Mouse (Mus musculus): ENCODE measurements around the gene Slc2a3. TPM values are rescaled to one million over a fixed set of nuclear protein-coding genes. Genes with fewer than 3 reads are reported as not detected.

Slc2a3 gene
- polyA plus RNA-seq, 1 experiment, result 12.8 TPM

DNA sequence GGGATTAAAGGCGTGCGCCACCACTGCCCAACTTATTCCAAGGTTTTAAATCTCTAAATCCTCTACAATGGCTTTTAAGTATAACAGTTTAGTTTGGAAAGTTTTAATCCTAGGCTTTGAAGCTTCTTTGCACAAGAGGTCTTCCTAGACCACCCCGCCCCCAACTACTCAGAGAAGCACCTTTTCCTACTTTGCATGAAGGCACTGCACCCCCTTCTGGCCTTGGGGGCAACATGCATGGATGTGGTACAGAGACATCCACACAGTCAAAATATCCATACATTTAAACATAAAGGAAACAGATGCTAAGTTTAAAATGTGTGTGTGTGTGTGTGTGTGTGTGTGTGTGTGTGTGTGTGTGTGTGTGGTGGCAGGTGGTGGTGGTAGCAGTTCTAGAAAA lies 16.6 kb downstream of the Slc2a3 start:
- 97% methylated on average over 3 of the region's 3 CpGs for WGBS
- no peak overlapping the region for H3K27ac ChIP-seq (ENCODE audit: control insufficient read depth, insufficient read depth, low read length)
- no peaks in the 10 kb centered on the region for H3K4me1 ChIP-seq (replicated peaks; ENCODE audit: control insufficient read depth, insufficient read depth, low read length)
- H3K36me3 ChIP-seq (ENCODE audit: control insufficient read depth, insufficient read depth, low read length), result no peaks in the 10 kb centered on the region
- TF ChIP-seq POLR2A (IDR thresholded peaks at IDR 0.05; ENCODE audit: control insufficient read depth, extremely low read depth, insufficient read depth, low read length, poor library complexity) (no peak), CTCF (IDR thresholded peaks at IDR 0.05; ENCODE audit: borderline replicate concordance, control insufficient read depth, extremely low read depth, insufficient read depth, low read length, poor library complexity) (no peak)
- DNase-seq, result peak; percentile 24
- no peaks in the 10 kb centered on the region for H3K27me3 ChIP-seq (ENCODE audit: control insufficient read depth, insufficient read depth, low read length)
- no peak overlapping the region for H3K4me3 ChIP-seq (ENCODE audit: control insufficient read depth, insufficient read depth, low read length)

DNA sequence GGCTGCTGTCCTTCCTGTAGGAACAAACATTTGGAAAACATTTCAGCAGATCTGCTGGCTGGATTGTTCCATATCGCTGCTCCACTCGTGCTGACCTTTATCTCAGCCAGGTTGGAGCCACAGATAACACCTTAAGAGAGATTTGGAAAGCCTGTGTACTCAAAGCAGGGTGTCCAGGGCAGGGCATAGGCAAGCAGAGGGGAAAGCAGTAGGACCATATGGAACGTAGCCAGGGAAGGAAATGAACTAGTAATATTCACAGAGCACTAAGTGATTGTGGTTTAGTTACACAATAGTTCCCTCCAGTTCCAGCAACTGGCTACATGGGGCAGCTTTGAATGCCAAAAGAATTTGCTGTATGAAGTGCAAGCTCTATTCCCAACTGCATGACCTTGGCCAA lies 19.3 kb downstream of the Slc2a3 start:
- no peak for DNase-seq
- no peaks in the 10 kb centered on the region for H3K27me3 ChIP-seq (ENCODE audit: control insufficient read depth, insufficient read depth, low read length)
- H3K4me1 ChIP-seq (replicated peaks; ENCODE audit: control insufficient read depth, insufficient read depth, low read length), result no peaks in the 10 kb centered on the region
- H3K27ac ChIP-seq (ENCODE audit: control insufficient read depth, insufficient read depth, low read length), result no peak overlapping the region
- TF ChIP-seq POLR2A (IDR thresholded peaks at IDR 0.05; ENCODE audit: control insufficient read depth, extremely low read depth, insufficient read depth, low read length, poor library complexity), result no peak
- no peak for TF ChIP-seq CTCF (IDR thresholded peaks at IDR 0.05; ENCODE audit: borderline replicate concordance, control insufficient read depth, extremely low read depth, insufficient read depth, low read length, poor library complexity)
- H3K36me3 ChIP-seq (ENCODE audit: control insufficient read depth, insufficient read depth, low read length), result no peaks in the 10 kb centered on the region
- 63% methylated on average over 3 of the region's 3 CpGs for WGBS
- H3K4me3 ChIP-seq (ENCODE audit: control insufficient read depth, insufficient read depth, low read length), result no peak overlapping the region

DNA sequence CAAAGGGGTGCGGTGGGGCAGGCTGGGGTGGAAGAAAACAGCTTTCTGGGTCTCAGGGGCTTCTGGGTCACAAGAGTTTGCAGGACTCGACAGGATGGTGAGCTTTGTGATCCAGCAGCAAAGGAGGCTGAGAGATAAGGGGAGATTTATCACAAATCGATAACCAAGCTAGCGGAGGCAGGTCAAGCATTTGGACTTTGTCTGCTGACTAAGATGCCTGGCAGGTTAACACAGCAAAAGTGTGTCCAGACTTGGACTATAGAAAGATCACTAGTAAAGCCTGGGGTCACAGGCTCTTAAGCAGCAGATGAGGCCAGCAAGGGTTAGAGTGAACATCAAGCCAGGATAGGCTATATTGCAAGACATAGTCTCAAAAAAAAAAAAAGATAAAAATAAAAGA lies 20.3 kb downstream of the Slc2a3 start:
- DNase-seq, result no peak
- WGBS, result 94% methylated on average over 4 of the region's 4 CpGs
- Histone ChIP-seq H3K4me1 (replicated peaks; ENCODE audit: control insufficient read depth, insufficient read depth, low read length) (no peaks in the 10 kb centered on the region), H3K4me3 (ENCODE audit: control insufficient read depth, insufficient read depth, low read length) (no peak overlapping the region), H3K36me3 (ENCODE audit: control insufficient read depth, insufficient read depth, low read length) (no peaks in the 10 kb centered on the region), H3K27me3 (ENCODE audit: control insufficient read depth, insufficient read depth, low read length) (no peaks in the 10 kb centered on the region), H3K27ac (ENCODE audit: control insufficient read depth, insufficient read depth, low read length) (no peak overlapping the region)
- TF ChIP-seq CTCF (IDR thresholded peaks at IDR 0.05; ENCODE audit: borderline replicate concordance, control insufficient read depth, extremely low read depth, insufficient read depth, low read length, poor library complexity) (no peak), POLR2A (IDR thresholded peaks at IDR 0.05; ENCODE audit: control insufficient read depth, extremely low read depth, insufficient read depth, low read length, poor library complexity) (no peak)

DNA sequence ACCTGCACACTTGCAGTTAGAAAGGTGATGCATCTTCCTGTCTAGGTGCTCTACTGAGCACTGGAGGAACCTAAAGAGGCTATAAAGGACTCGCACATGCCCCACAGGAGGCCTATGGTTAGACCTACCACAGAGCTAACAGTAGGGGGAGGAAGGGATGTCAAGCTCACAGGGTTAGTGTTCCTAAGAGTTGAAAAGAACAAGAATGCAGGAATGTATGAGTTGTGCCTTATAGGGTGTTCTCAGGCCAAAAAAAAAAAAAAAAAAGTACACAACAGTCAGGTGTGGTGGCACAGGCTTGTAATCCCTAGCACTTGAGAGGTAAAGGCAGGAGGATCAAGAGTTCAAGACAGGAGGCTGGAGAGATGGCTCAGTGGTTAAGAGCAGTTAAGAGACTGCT lies 21.5 kb downstream of the Slc2a3 start:
- TF ChIP-seq POLR2A (IDR thresholded peaks at IDR 0.05; ENCODE audit: control insufficient read depth, extremely low read depth, insufficient read depth, low read length, poor library complexity), result no peak
- no peak for TF ChIP-seq CTCF (IDR thresholded peaks at IDR 0.05; ENCODE audit: borderline replicate concordance, control insufficient read depth, extremely low read depth, insufficient read depth, low read length, poor library complexity)
- H3K4me1 ChIP-seq (replicated peaks; ENCODE audit: control insufficient read depth, insufficient read depth, low read length), result no peaks in the 10 kb centered on the region
- 89% methylated on average over 1 of the region's 1 CpGs for WGBS
- no peaks in the 10 kb centered on the region for H3K36me3 ChIP-seq (ENCODE audit: control insufficient read depth, insufficient read depth, low read length)
- no peak overlapping the region for H3K4me3 ChIP-seq (ENCODE audit: control insufficient read depth, insufficient read depth, low read length)
- no peak overlapping the region for H3K27ac ChIP-seq (ENCODE audit: control insufficient read depth, insufficient read depth, low read length)
- no peak for DNase-seq
- no peaks in the 10 kb centered on the region for H3K27me3 ChIP-seq (ENCODE audit: control insufficient read depth, insufficient read depth, low read length)

DNA sequence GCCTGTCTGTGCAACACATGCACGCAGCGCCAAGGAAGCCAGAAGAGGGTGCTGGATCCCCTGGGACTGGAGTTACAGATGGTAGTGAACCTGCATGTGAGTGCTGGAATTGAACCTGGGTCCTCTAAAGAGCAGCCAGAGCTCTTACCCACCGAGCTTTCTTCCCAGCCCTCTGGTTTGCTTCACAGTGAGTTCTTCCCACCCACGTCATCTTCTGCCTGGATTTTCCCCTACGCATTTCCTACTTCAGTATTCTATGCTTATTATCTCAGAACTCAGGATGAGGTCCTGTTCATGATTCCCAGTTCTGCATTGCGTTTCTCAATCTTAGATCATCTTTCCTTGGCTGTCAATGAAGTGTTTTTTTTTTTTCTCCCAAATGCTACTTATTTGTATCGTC lies 25.4 kb downstream of the Slc2a3 start:
- Histone ChIP-seq H3K36me3 (ENCODE audit: control insufficient read depth, insufficient read depth, low read length) (no peaks in the 10 kb centered on the region), H3K27ac (ENCODE audit: control insufficient read depth, insufficient read depth, low read length) (no peak overlapping the region), H3K27me3 (ENCODE audit: control insufficient read depth, insufficient read depth, low read length) (no peaks in the 10 kb centered on the region), H3K4me1 (replicated peaks; ENCODE audit: control insufficient read depth, insufficient read depth, low read length) (no peaks in the 10 kb centered on the region), H3K4me3 (ENCODE audit: control insufficient read depth, insufficient read depth, low read length) (no peak overlapping the region)
- WGBS, result 93% methylated on average over 7 of the region's 7 CpGs
- TF ChIP-seq CTCF (IDR thresholded peaks at IDR 0.05; ENCODE audit: borderline replicate concordance, control insufficient read depth, extremely low read depth, insufficient read depth, low read length, poor library complexity) (no peak), POLR2A (IDR thresholded peaks at IDR 0.05; ENCODE audit: control insufficient read depth, extremely low read depth, insufficient read depth, low read length, poor library complexity) (no peak)
- DNase-seq, result no peak

DNA sequence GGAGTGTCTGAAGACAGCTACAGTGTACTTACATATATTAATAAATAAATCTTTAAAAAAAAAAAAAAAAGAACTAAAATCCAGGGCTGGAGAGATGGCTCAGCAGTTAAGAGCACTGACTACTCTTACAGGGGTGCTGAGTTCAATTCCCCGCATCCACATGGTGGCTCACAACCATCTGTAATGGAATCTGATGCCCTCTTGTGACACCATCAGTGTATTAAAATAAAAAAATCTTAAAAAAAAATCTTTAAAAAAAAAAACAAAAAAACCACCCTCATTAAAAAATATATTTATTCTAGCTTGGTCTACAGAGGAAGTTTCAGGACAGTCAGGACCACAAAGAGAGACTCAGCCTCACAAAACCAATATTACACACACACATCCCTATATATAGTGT lies 27.1 kb downstream of the Slc2a3 start:
- no peak for DNase-seq
- Histone ChIP-seq H3K27ac (ENCODE audit: control insufficient read depth, insufficient read depth, low read length) (no peak overlapping the region), H3K27me3 (ENCODE audit: control insufficient read depth, insufficient read depth, low read length) (no peaks in the 10 kb centered on the region), H3K36me3 (ENCODE audit: control insufficient read depth, insufficient read depth, low read length) (no peaks in the 10 kb centered on the region), H3K4me1 (replicated peaks; ENCODE audit: control insufficient read depth, insufficient read depth, low read length) (no peaks in the 10 kb centered on the region), H3K4me3 (ENCODE audit: control insufficient read depth, insufficient read depth, low read length) (no peak overlapping the region)
- no peak for TF ChIP-seq CTCF (IDR thresholded peaks at IDR 0.05; ENCODE audit: borderline replicate concordance, control insufficient read depth, extremely low read depth, insufficient read depth, low read length, poor library complexity)
- TF ChIP-seq POLR2A (IDR thresholded peaks at IDR 0.05; ENCODE audit: control insufficient read depth, extremely low read depth, insufficient read depth, low read length, poor library complexity), result no peak
- WGBS, result 94% methylated on average over 1 of the region's 1 CpGs

DNA sequence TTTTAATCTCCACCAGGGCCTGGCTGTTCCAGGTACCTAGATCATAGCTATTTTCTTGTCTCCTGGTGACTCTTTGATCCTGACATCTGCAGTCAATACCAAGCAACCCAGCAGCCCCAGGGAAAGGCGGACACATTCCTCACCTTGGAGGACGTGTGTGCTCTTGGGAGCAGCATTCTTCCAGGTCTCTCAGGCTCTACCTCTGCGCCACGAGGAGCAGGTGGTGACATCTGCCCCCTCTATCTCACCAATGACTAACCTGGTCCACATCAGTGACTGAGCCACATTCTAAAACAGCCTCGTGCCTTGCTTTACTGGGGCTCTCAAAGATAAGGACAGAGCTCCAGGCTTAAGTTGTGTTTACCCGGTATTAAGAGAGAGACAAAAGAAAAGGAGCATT lies 28.7 kb downstream of the Slc2a3 start:
- no peak for DNase-seq
- TF ChIP-seq POLR2A (IDR thresholded peaks at IDR 0.05; ENCODE audit: control insufficient read depth, extremely low read depth, insufficient read depth, low read length, poor library complexity), result no peak
- TF ChIP-seq CTCF (IDR thresholded peaks at IDR 0.05; ENCODE audit: borderline replicate concordance, control insufficient read depth, extremely low read depth, insufficient read depth, low read length, poor library complexity), result no peak
- Histone ChIP-seq H3K27ac (ENCODE audit: control insufficient read depth, insufficient read depth, low read length) (no peak overlapping the region), H3K27me3 (ENCODE audit: control insufficient read depth, insufficient read depth, low read length) (no peaks in the 10 kb centered on the region), H3K4me3 (ENCODE audit: control insufficient read depth, insufficient read depth, low read length) (no peak overlapping the region), H3K36me3 (ENCODE audit: control insufficient read depth, insufficient read depth, low read length) (no peaks in the 10 kb centered on the region), H3K4me1 (replicated peaks; ENCODE audit: control insufficient read depth, insufficient read depth, low read length) (no peaks in the 10 kb centered on the region)
- 94% methylated on average over 6 of the region's 6 CpGs for WGBS

Measured in thymus, adult 2 months (tissue).